Mouse (Mus musculus): ENCODE measurements around the gene Arfrp1.

The Arfrp1 gene

DNA sequence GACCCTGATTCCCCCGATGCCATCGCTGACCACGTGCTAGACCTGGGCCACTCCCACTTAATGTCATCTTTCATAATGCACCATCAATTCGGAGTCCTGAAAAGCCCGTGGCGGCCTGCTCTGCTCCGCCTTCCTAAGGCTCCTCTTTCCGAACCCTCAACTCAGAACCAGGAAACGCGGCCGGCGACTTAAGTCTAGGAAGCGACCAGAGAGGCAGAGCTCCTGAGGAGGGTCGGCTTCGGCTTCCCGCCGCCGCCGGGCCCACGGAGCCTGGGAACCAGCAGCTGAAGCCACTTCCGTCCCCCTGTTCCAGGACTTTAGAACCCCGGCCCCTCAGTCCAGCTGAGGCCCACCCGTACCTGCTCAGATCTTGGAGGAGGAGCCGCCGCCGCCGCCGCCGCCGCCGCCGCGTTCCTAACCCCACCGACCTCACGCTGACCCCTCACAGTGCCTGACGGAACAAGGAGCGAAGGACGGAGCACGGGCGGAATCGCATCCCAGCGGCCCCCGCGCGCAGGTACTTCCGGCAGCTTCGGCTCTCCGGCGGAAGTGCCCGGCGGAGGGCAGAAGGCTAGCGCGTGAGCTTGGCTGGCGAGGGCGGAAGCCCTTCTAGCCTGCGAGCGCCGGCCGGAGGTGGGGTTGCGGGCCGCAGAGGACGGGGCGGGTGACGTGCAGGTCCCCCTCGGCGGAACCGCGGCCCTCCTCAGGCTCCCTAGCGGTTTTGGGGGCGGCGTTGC lies at the start of gene Arfrp1, which contains the start of gene Zgpat:
Arfrp1 (minus strand) TSS at position 545 of the 737 bp plus-strand sequence.
Zgpat (plus strand) TSS at position 69 of the 737 bp plus-strand sequence.
- peak; percentile 86 for DNase-seq

- DNase-seq: no peak
Observed at GRCm38 (mm10) chr2:181413141-181413540, 47.9 kb upstream of the Arfrp1 start.

DNA sequence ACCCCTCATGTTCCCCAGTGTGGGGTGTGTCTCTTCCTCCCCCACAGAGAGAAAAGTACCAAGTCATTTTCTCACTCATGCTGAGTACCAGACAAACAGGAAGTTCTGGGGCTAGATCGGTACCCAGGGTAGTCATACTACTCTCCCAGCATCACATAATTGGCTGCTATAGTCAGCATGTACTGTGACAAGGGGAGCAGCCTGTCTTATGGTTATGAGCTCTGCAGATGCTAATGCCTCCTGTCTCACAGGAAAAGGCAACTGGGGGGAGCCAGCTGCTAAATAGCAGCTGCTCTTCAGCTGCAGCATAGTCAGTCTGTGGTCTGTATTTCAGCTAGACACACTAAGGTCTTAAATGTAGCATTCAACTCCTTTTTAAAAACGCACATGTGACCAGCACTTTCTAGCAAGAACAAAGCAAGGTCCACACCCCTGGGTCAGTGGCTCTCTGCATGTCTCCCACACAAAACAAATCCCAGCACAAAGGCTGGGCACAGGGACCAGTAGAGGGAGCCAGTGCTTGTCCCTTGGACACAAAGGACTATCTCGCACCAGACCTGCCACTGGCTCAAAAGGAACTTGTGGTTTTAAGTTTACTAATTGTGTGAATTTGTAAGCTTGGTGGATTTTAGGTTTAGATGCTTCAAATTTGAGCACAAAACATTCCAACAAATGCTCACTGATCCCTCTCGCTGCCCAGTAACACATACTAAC lies 45.7 kb upstream of the Arfrp1 start:
- DNase-seq: peak; percentile 56

DNA sequence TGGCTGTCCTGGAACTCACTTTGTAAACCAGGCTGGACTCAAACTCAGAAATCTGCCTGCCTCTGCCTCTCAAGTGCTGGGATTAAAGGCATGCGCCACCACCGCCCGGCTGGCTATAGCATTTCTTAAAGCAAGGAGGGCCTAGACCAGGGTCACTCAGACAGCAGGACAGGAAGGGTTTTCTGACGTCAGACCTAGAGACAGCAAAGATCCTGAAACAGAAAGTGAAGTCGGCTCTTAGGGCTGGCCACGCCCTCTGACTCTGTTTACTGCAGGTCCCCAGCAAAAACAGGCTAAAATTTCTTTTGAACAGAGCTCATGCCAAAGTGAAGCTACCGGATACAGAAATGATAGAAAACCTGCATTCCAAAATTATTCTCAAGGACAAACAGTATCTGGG lies 44.4 kb upstream of the Arfrp1 start:
- no peak for DNase-seq

DNA sequence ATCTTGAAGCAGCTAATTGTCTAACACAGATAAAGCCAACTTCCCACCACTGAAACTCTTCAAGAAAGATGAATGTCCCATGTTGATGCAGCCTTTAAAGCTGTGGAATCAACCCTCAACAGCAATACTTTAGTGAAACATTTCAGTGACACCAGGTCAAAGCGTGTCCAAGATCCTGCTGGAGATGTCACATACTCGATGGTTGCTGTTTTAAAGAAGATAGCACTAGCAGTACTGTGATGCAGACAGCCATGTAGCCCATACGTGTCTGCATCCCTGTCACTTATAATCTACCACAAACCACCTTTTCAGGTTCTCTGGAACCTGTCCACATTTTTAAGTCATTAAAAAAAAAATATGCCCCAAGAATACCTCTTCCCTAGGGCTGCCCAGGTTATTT lies 38.5 kb upstream of the Arfrp1 start:
- no peak for DNase-seq

GRCm38 (mm10) chr2:181401497-181401896 lies 36.3 kb upstream of the Arfrp1 start:
- no peak for DNase-seq

DNA sequence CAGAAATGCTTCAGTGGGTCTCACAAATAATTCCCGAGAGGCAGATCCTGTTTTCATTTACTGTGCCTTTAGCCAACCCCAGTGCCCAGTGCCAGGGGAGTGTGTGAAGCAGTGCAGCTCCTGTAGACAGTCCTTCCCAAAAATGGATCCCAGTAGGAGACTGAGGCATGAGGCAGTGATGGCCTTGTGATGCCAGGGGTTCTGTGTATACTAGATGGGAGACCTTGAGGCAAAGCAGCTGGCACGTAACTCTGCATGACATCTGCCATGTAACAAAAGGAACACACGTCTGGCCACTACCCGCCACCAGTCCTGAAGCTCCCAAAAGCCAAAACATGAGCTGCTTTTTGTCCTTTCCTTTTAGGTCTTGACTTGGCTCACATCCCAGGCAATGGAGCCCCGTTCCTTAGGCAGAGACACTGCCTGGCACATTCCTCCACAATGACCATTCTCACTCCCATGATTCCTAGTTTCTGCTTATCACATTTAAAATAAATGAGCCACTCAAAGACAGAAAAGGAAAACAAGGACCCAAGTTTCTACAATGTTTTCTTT lies 32.1 kb upstream of the Arfrp1 start:
- no peak for DNase-seq

- no peak for DNase-seq
Observed at GRCm38 (mm10) chr2:181394086-181394485, 28.9 kb upstream of the Arfrp1 start.

DNA sequence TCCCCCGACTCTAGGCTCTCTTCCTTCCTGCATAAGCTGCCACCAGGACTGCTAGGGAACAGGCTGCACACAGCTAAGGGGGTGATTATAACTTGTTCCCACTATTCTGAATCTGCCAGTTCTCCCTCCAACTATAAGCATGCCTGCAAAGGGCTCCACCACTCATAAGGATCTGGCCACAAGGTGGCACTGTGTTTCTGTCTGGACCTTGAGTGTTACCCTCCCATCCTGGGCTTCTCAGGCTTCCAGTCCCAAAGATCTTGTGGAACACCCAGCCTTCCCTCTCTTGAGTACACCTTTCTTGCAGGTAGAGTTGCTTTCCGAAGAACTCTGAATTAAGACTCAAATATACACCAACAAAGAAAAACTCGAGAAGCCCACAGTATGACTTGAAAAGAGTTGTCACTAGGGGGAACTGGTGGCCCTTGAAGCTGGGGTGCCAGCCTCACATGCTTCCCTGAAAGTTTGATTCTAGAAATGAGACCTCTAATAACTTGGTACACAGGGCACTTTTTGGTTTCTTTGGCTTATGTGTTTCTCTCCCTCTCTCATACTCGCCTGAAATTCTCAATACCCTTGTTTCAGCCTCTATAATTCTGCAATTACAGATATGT lies 27.5 kb upstream of the Arfrp1 start:
- DNase-seq: peak; percentile 92

GRCm38 (mm10) chr2:181391541-181391940 lies 26.3 kb upstream of the Arfrp1 start:
- DNase-seq: no peak

GRCm38 (mm10) chr2:181391022-181391421 lies 25.8 kb upstream of the Arfrp1 start:
- no peak for DNase-seq

DNA sequence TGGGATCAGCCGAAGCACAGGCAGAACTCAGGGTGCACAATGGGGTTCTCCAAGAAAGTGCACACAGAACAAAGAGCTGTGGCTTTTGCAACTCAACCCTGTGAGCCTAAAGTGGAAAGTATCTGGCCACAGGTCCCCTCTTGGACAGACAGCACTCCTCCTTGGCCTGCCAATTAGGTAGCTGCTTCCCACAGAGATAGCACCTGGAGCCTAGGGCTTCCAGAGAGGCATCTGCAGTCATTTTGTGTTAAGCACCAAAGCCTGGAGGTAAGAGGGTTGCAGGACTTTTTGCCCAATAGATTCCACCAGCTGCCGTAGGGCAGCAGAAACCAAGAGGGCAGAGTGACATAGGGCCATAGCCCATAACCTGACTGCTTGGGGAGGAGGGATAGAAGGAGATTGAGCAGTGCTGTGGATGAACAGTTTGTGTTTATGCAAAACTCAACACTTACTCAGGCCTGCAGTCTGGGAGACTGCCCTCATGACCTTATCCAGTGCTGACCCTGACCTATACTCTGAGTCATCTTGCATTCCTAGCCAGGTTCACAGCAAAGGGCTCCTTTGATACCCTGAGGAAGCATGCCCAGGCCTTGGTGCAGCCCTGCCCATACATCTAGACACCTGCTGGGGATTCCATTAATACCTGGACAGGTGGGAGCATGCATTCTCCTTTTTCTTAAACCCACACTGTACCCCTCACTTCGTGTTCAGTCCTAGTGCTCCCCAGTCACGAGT lies 25.1 kb upstream of the Arfrp1 start:
- no peak for DNase-seq

GRCm38 (mm10) chr2:181386663-181387210 lies 21.5 kb upstream of the Arfrp1 start:
- no peak for DNase-seq

GRCm38 (mm10) chr2:181385885-181386284 lies 20.7 kb upstream of the Arfrp1 start:
- no peak for DNase-seq

DNA sequence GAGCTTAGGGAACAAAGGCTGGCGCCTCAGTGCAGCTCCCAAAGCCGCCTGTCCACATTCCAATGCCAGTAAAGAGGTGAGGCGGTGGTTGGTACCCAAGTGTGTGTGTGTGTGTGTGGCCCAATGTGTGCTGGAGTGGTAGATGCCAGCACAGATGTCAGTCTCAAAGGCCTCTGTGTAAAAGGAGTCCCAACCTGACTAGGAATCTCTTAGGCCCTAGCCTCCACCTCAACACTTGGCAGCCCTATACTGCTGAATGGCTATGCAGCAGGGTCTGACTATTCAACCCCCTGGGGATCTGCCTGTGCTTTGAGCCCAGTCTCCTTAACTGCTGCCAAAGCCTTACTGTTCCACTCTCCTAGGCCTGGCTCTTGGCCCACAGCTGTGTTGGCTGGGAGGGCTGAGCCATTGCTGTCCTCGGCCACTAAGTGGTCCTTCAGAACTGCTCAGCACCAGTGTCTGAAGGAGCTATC lies 19.8 kb upstream of the Arfrp1 start:
- no peak for DNase-seq

- no peak for DNase-seq
Observed at GRCm38 (mm10) chr2:181384463-181384862, 19.3 kb upstream of the Arfrp1 start.

- DNase-seq: no peak
Observed at GRCm38 (mm10) chr2:181381631-181382306, 16.6 kb upstream of the Arfrp1 start.

GRCm38 (mm10) chr2:181381107-181381506 lies 15.9 kb upstream of the Arfrp1 start:
- DNase-seq: peak; percentile 53

GRCm38 (mm10) chr2:181380251-181380650 lies 15.0 kb upstream of the Arfrp1 start:
- no peak for DNase-seq

DNA sequence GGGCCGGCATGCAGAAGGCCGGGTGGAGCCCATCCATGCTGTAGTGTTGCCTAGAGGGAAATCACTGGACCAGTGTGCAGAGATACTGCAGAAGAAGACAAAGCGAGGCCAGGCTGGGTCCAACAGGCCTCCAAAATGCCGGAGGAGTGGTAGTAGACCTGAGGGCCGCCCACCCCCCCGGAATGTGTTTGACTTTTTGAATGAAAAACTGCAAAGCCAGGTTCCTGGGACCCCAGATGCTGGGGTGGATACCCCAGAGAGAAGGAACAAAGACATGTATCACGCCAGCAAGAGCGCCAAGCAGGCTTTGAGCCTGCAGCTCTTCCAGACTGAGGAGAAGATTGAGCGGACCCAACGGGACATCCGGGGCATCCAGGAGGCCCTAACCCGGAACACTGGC lies 14.6 kb upstream of the Arfrp1 start, which contains the start of gene Lime1:
Lime1 (plus strand) TSS at position 301 of the 400 bp plus-strand sequence.
- no peak for DNase-seq

GRCm38 (mm10) chr2:181378701-181379100 lies 13.5 kb upstream of the Arfrp1 start:
- no peak for DNase-seq

GRCm38 (mm10) chr2:181377230-181377629 lies 12.0 kb upstream of the Arfrp1 start:
- no peak for DNase-seq

Measured in thymus, postnatal 4 days (tissue).